Mouse (Mus musculus) stomach, adult 2 months (tissue): ENCODE results near the gene Bpifc. TPM values are rescaled to one million over a fixed set of nuclear protein-coding genes. Genes with fewer than 3 reads are reported as not detected.

Experiments used
- polyA plus RNA-seq: library from polyadenylated mRNA; depleted of rRNA; stranded (reverse); fragments of >200 nt; gene quantifications from 2 replicates; pipeline ENCODE4 v1.2.3, GENCODE M21; 2012; rRNA removed

Bpifc gene
- polyA plus RNA-seq = 3.9 and 4.8 TPM in 2 replicates

DNA sequence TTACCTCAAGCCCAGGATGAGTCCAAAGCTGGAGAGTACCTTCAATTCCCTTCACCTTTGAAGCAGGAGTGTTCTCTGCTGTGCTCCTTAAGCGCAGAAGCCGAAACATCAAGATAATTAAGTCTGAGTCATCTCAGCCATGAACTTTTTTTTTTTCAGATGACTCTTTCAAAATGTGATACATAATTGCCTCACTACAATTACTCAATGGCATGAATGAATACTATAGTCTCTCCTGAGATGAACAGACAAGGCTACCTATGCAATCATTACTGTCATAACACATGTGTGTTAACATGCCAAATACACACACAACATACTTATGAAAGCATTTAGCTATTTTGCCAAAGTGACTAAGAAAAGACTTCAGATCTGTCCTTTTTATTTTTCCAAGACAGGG lies at the start of gene Bpifc:
Gene Bpifc (minus strand): TSS at position 115 of the 400 bp plus-strand sequence.

DNA sequence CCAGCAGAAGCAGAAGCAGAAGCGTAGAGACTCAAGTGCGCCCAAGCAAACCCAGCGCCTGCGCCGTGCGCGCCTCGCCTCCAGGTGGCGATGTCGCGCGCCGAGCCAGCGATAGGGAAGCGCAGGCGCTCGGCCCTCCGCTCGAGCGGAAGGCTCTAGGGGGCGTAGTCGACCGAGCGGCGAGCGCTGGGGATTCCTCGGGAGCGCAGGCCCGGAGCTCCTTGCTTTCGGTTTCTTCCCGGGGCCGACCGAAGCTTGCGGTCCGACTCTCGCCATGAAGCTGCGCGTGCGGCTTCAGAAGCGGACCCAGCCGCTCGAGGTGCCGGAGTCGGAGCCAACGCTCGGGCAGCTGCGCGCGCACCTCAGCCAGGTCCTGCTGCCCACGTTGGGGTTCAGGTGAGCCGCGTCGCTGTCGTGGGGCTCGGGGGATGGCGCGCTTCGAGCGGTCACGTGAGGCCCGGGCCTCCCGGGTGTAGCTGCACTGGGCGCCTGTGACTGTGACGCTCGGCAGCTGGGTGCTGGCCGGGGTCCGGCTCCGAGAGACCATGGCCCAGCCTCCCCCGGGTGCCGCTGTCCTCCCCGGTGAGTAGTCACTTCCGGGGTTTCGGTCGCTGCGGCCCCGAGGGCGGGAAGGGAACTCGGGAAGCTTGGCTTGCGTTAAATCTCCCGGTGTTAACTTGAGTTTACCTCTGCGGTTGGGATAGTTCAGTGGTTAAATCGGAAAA lies 10.2 kb upstream of the Bpifc start, which contains the start of gene Fbxo7:
Gene Fbxo7 (plus strand): TSS at position 224 of the 725 bp plus-strand sequence.

DNA sequence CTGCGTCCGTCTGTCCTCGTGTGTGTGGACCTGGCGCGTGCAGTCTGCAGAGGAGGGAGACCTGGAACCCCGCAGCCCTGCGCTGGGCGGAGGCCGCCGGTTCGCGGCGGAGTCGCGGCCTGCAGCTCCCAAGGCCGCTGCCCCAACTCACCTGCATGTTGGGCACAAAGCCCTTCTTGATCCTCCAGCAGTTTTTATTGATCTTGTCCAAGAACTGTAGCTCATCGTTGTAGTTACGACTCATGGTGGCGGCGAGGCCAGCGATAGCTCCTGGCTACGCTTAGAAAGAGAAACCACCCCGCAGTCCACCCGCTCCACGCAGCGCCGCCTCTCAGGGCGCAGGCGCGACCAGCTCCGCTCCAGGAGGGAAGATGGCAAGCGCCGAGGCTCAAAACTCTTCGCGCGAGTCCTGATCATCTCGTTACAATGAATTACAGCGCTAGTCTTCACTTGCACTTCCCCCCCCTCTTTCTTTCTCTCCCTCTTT lies 54.2 kb downstream of the Bpifc start, which contains the start of gene Rtcb:
Gene Rtcb (minus strand): TSS at position 360 of the 487 bp plus-strand sequence.

DNA sequence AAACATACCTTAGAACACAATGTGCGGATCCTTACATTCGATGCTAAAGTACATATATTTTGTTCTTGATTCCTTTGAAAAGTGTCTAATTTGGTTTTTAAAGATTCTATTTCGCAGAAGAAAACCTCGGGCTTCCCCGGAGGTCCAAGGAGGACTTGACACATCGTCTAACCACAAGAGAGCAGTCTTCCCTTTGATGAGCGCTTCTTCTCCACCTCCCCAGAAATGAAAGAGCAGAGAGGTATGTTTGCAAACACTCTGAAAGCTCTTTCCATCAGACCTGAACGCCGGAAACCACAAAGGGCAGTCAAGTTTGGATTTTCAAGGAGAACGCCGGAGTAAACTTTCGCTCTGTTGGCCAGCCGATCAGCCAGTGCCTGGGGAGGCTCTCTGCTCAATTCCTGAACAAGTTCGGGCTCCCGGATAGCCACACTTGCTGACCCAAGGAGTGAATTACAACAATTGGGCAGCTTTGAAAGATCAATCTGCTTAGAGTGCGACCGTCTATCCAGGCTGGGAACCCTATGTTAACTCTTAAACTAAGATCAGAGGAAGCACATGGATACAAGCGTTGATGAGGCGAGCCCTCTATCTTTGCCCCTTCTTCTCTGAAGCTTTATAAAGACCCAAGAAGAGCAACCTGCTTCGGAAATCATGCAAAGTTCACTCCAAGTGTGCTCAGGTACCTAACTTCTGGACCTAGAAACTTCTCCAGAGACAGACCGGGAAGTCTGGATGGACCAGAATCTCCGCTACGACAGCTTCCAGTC lies 83.8 kb downstream of the Bpifc start, which contains the start of gene Ascl4:
Gene Ascl4 (plus strand): TSS at position 6 of the 770 bp plus-strand sequence.

DNA sequence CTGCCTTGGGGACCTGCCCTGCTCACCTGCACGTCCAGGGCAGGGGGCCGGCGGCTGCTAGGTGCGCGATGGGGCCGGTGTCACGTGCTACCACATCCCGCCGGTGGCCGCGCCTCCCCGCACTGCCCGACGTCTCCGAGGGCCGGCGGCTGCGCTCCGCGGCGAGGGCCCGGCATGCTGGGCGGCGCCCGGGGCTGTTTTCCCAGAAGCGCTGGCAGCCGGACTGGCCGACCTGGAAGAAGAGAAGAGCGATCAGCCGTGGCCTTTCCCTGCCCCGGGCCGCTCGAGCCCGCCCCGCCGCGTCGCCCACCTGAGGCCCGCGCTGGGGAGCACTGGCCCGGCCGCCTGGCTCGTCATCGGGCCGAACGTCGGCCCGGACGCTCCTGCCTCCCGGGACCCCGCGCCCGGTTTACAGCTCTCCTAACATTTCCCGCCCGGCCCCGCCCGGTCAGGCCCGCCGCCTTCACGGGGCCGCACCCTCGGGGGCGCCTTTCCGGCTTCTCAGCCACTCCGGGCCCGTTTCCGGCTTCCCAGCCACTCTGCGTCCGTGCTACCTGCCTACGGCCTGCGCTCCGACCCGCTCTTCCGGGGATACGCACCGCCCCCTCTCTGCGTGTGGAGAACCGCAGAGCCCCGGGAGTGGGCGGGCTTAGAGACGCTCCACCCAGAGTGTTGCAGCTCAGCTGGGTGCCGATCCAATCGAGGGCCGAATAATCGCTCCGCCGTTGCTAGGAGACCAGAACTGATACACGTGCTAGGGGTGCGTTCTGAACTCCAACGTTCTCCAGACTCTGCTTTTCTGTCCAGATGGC lies 95.0 kb downstream of the Bpifc start, which contains the start of gene Prdm4:
Gene Prdm4 (minus strand): TSS at position 645 of the 812 bp plus-strand sequence.

Other genes with a start within 250 kb of the Bpifc start
- gene Pwp1, start 182.4 kb downstream of the Bpifc start, polyA plus RNA-seq = 1.5 and 1.9 TPM in 2 replicates
- gene Prdm4, start 94.8 kb downstream of the Bpifc start, polyA plus RNA-seq = 4.8 and 6.2 TPM in 2 replicates
- 0.27 TPM in 1 of 2 replicates, not detected in the other for gene Ascl4, start 84.2 kb downstream of the Bpifc start, polyA plus RNA-seq
- gene Rtcb, start 54.1 kb downstream of the Bpifc start, polyA plus RNA-seq = 8.6 and 8.7 TPM in 2 replicates
- gene Fbxo7, start 10.1 kb upstream of the Bpifc start, polyA plus RNA-seq = 9.8 and 9.9 TPM in 2 replicates